Mouse (Mus musculus) CH12F3 (cell line): Measurements from ENCODE around the gene Fpr3.
"Not testable (repeated sequence)": the region's sequence is repeated elsewhere in the genome, so short reads cannot be mapped to it uniquely, and the experiment has no call there.

Source experiments
- in situ Hi-C: fragments of 300-500 bp; cut with MboI; formaldehyde crosslinking; loops from 2 replicates; pipeline ENCODE4 v1.14.3; 2020; ENCODE audit warnings: low sequenced_read_pairs

Fpr3 gene

GRCm38 (mm10) chr17:17879347-17879746, 8.3 kb upstream of the Fpr3 start:
- in situ Hi-C loops, result loop anchor here (25.0 kb wide), 1 partner anchor 117 kb away; no protein-coding TSS in a partner anchor

- in situ Hi-C loops, result loop anchor here (25.0 kb wide), 1 partner anchor 120 kb away; no protein-coding TSS in a partner anchor
Observed at GRCm38 (mm10) chr17:17882672-17883071, 5.0 kb upstream of the Fpr3 start.

- in situ Hi-C loops, result loop anchor here (25.0 kb wide), 1 partner anchor 122 kb away; no protein-coding TSS in a partner anchor
Observed at GRCm38 (mm10) chr17:17883840-17884239, 3.8 kb upstream of the Fpr3 start, which contains the start of gene Fpr1. TSS of gene Fpr1 (minus strand) at chr17:17883940.

GRCm38 (mm10) chr17:17889732-17890425, 2.2 kb downstream of the Fpr3 start:
- in situ Hi-C loops, result loop anchor here (25.0 kb wide), 1 partner anchor 128 kb away; no protein-coding TSS in a partner anchor

- in situ Hi-C loops, result loop anchor here (25.0 kb wide), 1 partner anchor 134 kb away; no protein-coding TSS in a partner anchor
Observed at GRCm38 (mm10) chr17:17896039-17896438, 8.4 kb downstream of the Fpr3 start.

- in situ Hi-C loops, result loop anchor here (25.0 kb wide), 1 partner anchor 137 kb away; no protein-coding TSS in a partner anchor
Observed at GRCm38 (mm10) chr17:17899268-17899667, 11.6 kb downstream of the Fpr3 start.

GRCm38 (mm10) chr17:17900768-17901167, 13.1 kb downstream of the Fpr3 start:
- in situ Hi-C loops, result no loop called here

GRCm38 (mm10) chr17:17909636-17910421, 22.2 kb downstream of the Fpr3 start:
- in situ Hi-C loops, result no loop called here

- in situ Hi-C loops, result not testable (repeated sequence)
Observed at GRCm38 (mm10) chr17:17912618-17913017, 25.0 kb downstream of the Fpr3 start.

- in situ Hi-C loops, result no loop called here
Observed at GRCm38 (mm10) chr17:17917376-17917775, 29.7 kb downstream of the Fpr3 start.

- in situ Hi-C loops, result no loop called here
Observed at GRCm38 (mm10) chr17:17917782-17918181, 30.1 kb downstream of the Fpr3 start.

- in situ Hi-C loops, result no loop called here
Observed at GRCm38 (mm10) chr17:17973443-17973842, 85.8 kb downstream of the Fpr3 start.

- in situ Hi-C loops, result not testable (repeated sequence)
Observed at GRCm38 (mm10) chr17:17981232-17981631, 93.6 kb downstream of the Fpr3 start.

GRCm38 (mm10) chr17:18004752-18005151, 117.1 kb downstream of the Fpr3 start:
- in situ Hi-C loops, result no loop called here
